Mouse (Mus musculus) thymus, adult 2 months (tissue): ENCODE measurements at regions not wholly inside any gene's neighbourhood (a gene's known extent, or its start where the extent isn't known, plus 50 kb on each side); places are given as distances from the start of the nearest gene placed in this dataset.

ENCODE experiments used
- CTCF ChIP-seq: fragments of 200-500 bp; IDR thresholded peaks from 2 replicates; pipeline ENCODE4 v1.5.1; 2012; ENCODE audit warnings: mild to moderate bottlenecking, control low read depth, low read length, moderate library complexity, borderline replicate concordance; ENCODE audit not compliant: control insufficient read depth, poor library complexity, insufficient read depth; ENCODE audit errors: extremely low read depth
- POLR2A ChIP-seq: fragments of 200-500 bp; IDR thresholded peaks from 2 replicates; pipeline ENCODE4 v1.6.1; 2012; ENCODE audit warnings: mild to moderate bottlenecking, low read length, control low read depth, moderate library complexity; ENCODE audit not compliant: control insufficient read depth, poor library complexity, insufficient read depth; ENCODE audit errors: extremely low read depth

GRCm38 (mm10) chr3:52558765-52559164, 290.6 kb downstream of the Foxo1 start:
- TF ChIP-seq CTCF (no peak), POLR2A (no peak)
